Mouse (Mus musculus) kidney, embryonic 15.5 days (tissue): ENCODE data around the gene St3gal6. TPM values are rescaled to one million over a fixed set of nuclear protein-coding genes. Genes with fewer than 3 reads are reported as not detected.
A peak's percentile ranks its signal among the peaks of the same experiment; 100 is the strongest.

Source experiments
- ATAC-seq: fragments of 200-750 bp; cut with Nextera tagmentation; replicated peaks from 2 replicates; pipeline ENCODE4 v1.8.0; 2017; ENCODE audit warnings: moderate TSS enrichment; ENCODE audit not compliant: low FRiP score
- H3K27ac ChIP-seq: fragments of 300-500 bp; sonication (generic); 2 replicates; pipeline ENCODE4 v1.5.1; 2015; ENCODE audit warnings: mild to moderate bottlenecking, inconsistent platforms
- H3K27me3 ChIP-seq: fragments of 300-500 bp; sonication (generic); 2 replicates; pipeline ENCODE4 v1.6.1; 2015; ENCODE audit warnings: inconsistent platforms
- H3K36me3 ChIP-seq: fragments of 300-500 bp; sonication (generic); 2 replicates; pipeline ENCODE4 v1.6.1; 2015; ENCODE audit warnings: inconsistent platforms
- H3K4me1 ChIP-seq: fragments of 300-500 bp; sonication (generic); 2 replicates; pipeline ENCODE4 v1.6.1; 2015; ENCODE audit warnings: inconsistent platforms
- H3K4me2 ChIP-seq: fragments of 300-500 bp; sonication (generic); 2 replicates; pipeline ENCODE4 v1.6.1; 2015; ENCODE audit warnings: moderate library complexity, mild to moderate bottlenecking, inconsistent platforms
- H3K4me3 ChIP-seq: fragments of 300-500 bp; sonication (generic); replicated peaks from 2 replicates; pipeline ENCODE4 v1.5.1; 2015; ENCODE audit warnings: mild to moderate bottlenecking, inconsistent platforms
- H3K9ac ChIP-seq: fragments of 300-500 bp; sonication (generic); 2 replicates; pipeline ENCODE4 v1.6.1; 2015; ENCODE audit warnings: mild to moderate bottlenecking, inconsistent platforms
- H3K9me3 ChIP-seq: fragments of 300-500 bp; sonication (generic); replicated peaks from 2 replicates; pipeline ENCODE4 v1.6.1; 2016; ENCODE audit warnings: inconsistent platforms
- WGBS: fragments of 180-500 bp; shearing (Covaris S2); methylation state at CpG from one replicate; pipeline ENCODE4 v1.1.7; 2015; ENCODE audit warnings: mixed read lengths; 5-methylcytosine and 5-hydroxymethylcytosine counted together
- polyA plus RNA-seq: library from polyadenylated mRNA; unstranded; fragments of >200 nt; fragmentation: Nextera tagmentation; extraction: Ambion mirVana; gene quantifications from 2 replicates; pipeline ENCODE4 v1.2.1, GENCODE M21; 2015

Gene St3gal6
- 71.9 and 75.2 TPM in 2 replicates for polyA plus RNA-seq

DNA sequence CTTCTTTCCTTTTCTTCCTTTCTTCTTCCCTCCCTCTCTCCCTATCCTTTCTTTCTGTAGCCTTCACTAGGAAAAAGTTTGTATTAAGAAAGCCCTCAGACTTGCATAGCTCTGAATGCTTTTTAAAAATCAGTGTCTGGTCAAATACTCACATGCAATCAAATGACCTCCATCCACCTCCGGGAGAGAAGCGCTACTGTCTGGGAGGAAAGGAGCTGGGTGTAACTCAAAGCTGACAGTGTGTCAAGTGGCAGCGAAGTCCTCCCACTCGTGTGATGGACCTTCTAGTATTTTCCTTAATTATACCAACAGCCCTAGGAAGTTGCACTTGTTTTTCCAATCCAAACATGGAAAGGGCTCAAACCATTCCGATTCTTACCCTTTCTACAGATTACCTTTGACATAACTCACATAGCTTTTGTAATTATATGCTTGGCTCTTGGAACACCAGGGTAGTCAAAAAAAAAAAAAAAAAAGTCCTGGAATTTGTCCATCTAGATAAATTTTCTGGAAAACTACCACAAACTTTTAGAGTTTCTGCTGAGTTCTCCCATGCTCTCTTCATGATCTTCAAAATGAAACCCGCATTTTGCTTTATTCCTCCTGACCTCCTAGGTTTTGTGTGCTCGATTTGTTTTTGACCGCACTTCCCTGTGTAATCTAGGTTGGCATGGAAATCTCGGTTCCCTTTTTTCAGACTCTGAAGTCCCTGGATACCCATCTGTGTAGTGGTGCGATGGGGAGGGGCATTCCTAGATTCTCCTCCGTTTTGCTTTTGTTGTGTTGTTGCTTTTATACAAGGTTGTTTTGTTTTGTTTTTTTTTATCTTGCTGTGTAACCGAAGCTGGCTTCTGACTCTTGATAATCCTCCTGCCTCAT, at the start of gene St3gal6:
Gene St3gal6, minus strand, starts transcription at position 272 of the 879 bp plus-strand sequence.
- 70% methylated on average over 12 of the region's 12 CpGs for WGBS
- H3K27me3 ChIP-seq, result no peaks in the 10 kb centered on the region
- H3K27ac ChIP-seq, result peak within 1 kb of the TSS; percentile 96
- 0 out of 2 replicates have a peak, but pooled peaks cover 6% of the 10 kb centered on the region for H3K9me3 ChIP-seq
- no peaks in the 10 kb centered on the region for H3K36me3 ChIP-seq
- peak within 1 kb of the TSS; percentile 94 for H3K9ac ChIP-seq
- peak within 1 kb of the TSS; percentile 90 for H3K4me3 ChIP-seq
- ATAC-seq, result no peak
- peak within 1 kb of the TSS; percentile 85 for H3K4me2 ChIP-seq
- peaks cover 14% of the 10 kb centered on the region; the same call in 1 of the 2 replicates for H3K4me1 ChIP-seq

DNA sequence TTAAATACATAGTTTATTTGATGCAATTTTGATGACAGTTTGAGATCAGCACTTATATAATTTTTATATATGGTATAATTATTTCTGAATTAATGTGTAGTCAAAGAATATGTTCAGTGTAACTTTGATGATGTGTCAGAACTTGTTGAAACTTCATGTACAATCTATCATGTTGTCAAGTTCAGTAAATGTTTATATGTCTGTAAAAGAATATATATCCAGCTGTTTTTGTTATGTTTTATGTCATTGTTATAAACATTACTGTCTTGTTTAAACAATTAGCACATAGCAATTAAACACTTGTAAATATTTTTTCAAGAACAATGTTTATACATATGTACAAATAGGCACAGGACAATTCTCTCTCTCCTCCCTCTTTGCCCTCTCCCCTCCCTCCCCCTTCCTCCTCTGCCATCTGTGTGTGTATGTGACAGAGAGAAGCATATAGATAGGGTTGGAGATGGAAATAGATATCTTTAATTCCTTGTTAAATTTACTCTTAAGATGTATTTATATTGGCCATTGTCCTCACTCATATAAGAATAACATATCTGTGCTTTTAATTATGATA, 46.7 kb upstream of the St3gal6 start:
- no peaks in the 10 kb centered on the region for H3K36me3 ChIP-seq
- H3K4me1 ChIP-seq, result no peaks in the 10 kb centered on the region
- H3K9me3 ChIP-seq, result no peaks in the 10 kb centered on the region
- no peak overlapping the region for H3K4me2 ChIP-seq
- H3K27ac ChIP-seq, result no peak overlapping the region
- H3K9ac ChIP-seq, result no peak overlapping the region
- no peak for ATAC-seq
- H3K4me3 ChIP-seq, result no peak overlapping the region
- H3K27me3 ChIP-seq, result no peaks in the 10 kb centered on the region

DNA sequence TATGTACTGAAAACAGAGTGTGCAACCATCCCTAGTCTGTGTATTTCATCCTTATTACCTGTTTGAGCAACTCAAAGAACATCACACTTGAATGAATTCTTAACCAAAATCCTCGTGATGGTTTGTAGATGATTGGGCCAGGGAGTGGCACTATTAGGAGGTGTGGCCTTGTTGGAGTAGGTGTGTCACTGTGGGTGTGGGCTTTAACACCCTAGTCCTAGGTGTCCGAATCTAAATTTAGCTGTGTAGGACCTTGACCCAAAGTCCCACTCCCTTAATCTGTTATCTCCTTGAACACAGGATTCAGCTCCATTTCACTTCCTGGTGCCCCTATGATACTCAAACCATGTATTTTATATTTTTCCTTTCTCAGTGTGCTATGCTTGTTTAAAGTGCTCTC, 37.2 kb upstream of the St3gal6 start:
- 78% methylated on average over 2 of the region's 2 CpGs for WGBS
- no peak overlapping the region for H3K4me3 ChIP-seq
- no peaks in the 10 kb centered on the region for H3K9me3 ChIP-seq
- no peaks in the 10 kb centered on the region for H3K27me3 ChIP-seq
- H3K4me1 ChIP-seq, result no peaks in the 10 kb centered on the region
- H3K4me2 ChIP-seq, result no peak overlapping the region
- no peaks in the 10 kb centered on the region for H3K36me3 ChIP-seq
- H3K27ac ChIP-seq, result no peak overlapping the region
- no peak overlapping the region for H3K9ac ChIP-seq
- no peak for ATAC-seq

DNA sequence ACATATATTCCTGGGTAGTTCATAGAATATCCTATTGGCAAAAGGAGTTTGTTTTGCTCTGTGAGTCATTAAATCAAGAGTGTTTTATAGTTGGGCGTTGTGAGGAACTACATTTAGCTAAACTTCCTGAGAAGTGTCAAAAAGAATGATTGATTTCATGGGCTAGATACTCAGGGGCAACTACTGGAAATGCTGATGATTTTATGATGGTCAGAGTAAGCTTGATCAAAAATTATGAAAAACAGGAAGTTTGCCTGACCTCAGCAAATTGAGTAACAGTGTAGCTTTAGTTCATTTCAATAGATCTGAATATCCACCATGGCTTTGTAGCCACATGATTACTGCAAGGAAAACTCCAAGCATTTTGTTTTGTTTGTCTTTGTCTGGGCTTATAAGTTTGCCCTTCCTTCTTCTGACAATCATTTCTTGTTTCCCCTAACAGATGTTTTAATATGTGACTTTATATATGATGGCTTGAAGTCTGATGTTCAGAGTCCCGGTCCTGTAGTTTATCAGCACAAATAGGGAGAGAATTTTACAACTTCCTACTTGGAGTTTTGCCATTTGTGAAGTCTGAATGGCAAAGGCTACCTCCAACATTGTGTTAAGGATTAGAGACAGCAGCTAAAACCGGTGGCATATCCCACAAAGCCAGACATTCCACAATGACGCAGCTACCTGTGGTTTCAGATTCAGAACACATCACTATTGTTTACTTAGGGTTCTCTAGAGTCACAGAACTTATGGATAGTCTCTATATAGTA, 32.2 kb upstream of the St3gal6 start:
- H3K4me1 ChIP-seq, result no peaks in the 10 kb centered on the region
- 47% methylated on average over 4 of the region's 4 CpGs for WGBS
- no peak overlapping the region for H3K4me2 ChIP-seq
- H3K36me3 ChIP-seq, result no peaks in the 10 kb centered on the region
- no peaks in the 10 kb centered on the region for H3K27me3 ChIP-seq
- no peak overlapping the region for H3K4me3 ChIP-seq
- ATAC-seq, result no peak
- H3K9me3 ChIP-seq, result no peaks in the 10 kb centered on the region
- no peak overlapping the region for H3K27ac ChIP-seq
- H3K9ac ChIP-seq, result no peak overlapping the region

DNA sequence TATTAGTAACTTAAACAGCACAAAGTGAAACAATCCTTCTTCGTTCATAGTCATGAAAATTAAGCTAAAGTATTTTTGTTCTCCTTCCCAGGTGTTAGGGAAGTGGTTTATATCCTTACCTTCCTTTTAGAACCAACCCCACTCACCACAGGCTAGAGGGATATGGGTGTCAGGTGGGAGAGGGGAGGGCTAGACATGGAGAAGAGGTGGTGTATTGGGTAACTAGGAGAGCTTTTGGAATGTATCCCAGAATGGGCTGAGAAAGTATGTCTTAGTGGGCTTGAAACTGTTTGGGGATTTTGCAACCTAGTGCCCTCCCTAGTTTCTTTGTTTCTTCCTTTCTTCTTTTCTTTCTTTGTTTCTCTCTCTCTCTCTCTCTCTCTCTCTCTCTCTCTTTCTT, 30.6 kb upstream of the St3gal6 start:
- Histone ChIP-seq H3K27ac (no peak overlapping the region), H3K4me1 (no peaks in the 10 kb centered on the region), H3K4me3 (no peak overlapping the region), H3K9me3 (no peaks in the 10 kb centered on the region), H3K27me3 (no peaks in the 10 kb centered on the region), H3K9ac (no peak overlapping the region), H3K4me2 (no peak overlapping the region), H3K36me3 (no peaks in the 10 kb centered on the region)
- no peak for ATAC-seq
- WGBS, result 83% methylated on average over 1 of the region's 1 CpGs

DNA sequence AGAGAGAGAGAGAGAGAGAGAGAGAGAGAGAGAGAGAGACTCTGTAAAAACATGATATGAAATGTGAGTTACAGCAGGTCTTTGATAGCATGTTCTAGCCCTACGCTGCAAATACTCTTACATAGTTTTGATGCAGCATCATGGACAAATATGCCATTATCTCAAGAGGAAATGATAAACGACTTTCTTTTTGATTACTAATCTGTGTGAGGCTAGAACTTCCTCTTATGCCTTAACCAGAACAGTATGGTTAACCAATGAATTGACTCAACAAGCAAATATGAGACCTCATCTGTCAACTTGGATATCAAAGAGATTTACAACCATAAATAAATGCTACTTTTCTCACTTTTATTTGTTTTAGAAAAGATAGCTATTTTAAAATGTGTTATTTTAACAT, 24.0 kb upstream of the St3gal6 start:
- H3K4me2 ChIP-seq, result no peak overlapping the region
- no peaks in the 10 kb centered on the region for H3K4me1 ChIP-seq
- H3K36me3 ChIP-seq, result no peaks in the 10 kb centered on the region
- H3K27ac ChIP-seq, result no peak overlapping the region
- H3K4me3 ChIP-seq, result no peak overlapping the region
- no peak overlapping the region for H3K9ac ChIP-seq
- H3K9me3 ChIP-seq, result no peaks in the 10 kb centered on the region
- no peaks in the 10 kb centered on the region for H3K27me3 ChIP-seq
- no peak for ATAC-seq
- WGBS, result 70% methylated on average over 2 of the region's 2 CpGs

DNA sequence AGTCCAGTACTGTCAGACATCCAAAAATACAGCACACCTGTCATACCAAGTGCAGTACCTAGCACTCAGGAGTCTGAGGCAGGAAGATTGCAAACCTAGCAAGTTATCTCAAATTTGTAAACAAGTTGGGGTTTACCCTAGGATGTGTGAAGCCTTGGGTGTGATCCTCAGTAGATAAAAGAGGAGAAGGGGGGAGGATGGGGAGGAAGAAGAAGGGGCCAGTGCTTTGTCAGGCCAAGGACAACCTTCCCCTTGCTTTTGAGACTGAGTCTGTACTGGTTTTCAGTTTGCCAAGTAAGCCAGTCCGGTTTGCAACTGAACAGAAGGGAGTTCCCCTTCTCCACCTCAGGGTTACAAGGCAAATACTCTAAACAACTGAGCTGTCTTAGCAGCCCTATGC, 22.1 kb upstream of the St3gal6 start:
- Histone ChIP-seq H3K27me3 (no peaks in the 10 kb centered on the region), H3K4me2 (no peak overlapping the region), H3K4me1 (no peaks in the 10 kb centered on the region), H3K36me3 (no peaks in the 10 kb centered on the region), H3K4me3 (no peak overlapping the region), H3K27ac (no peak overlapping the region), H3K9ac (no peak overlapping the region), H3K9me3 (no peaks in the 10 kb centered on the region)
- 54% methylated on average over 1 of the region's 1 CpGs for WGBS
- no peak for ATAC-seq

DNA sequence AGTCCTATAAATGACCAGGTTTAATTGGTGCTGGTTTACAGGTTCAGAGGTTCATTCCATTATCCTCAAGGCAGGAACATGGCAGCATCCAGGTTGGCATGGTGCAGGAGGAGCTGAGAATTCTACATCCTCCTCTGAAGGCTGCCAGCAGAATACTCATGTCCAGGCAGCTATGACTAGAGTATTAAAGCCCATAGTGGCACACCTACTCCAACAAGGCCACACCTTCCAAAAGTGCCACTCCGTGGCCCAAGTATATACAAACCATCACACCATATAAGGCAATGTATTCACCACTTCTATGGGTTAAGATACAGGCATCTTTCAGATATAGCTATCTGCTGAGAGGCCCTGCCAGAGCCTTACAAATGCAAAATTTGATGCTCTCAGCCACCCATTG, 15.4 kb upstream of the St3gal6 start:
- Histone ChIP-seq H3K4me1 (0 out of 2 replicates have a peak, but pooled peaks cover 5% of the 10 kb centered on the region), H3K27me3 (no peaks in the 10 kb centered on the region), H3K9ac (no peak overlapping the region), H3K36me3 (no peaks in the 10 kb centered on the region), H3K27ac (no peak overlapping the region), H3K4me2 (no peak overlapping the region), H3K9me3 (no peaks in the 10 kb centered on the region), H3K4me3 (no peak overlapping the region)
- ATAC-seq, result no peak
- 94% methylated on average over 1 of the region's 1 CpGs for WGBS

DNA sequence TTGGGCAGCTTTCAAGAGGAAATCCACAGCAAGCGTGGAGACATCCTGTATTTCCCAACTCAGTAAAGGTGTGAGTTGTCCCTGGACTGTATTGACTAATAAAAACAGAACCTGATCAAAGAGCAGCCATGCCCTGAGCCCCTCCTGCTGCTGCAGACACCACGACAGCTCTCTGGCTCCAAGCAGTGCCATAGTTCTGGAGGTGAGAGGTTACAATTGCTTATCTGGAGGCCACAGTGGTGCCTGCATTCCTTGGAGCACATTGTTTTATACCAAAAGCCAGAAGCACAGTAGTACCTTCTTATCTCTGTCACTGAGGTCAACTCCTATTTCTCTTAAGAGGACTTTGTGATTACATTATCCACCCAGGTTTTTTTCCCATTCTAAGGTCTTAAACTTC, 15.0 kb upstream of the St3gal6 start:
- peaks cover 5% of the 10 kb centered on the region; the same call in 1 of the 2 replicates for H3K4me1 ChIP-seq
- 47% methylated on average over 2 of the region's 2 CpGs for WGBS
- H3K36me3 ChIP-seq, result no peaks in the 10 kb centered on the region
- no peak overlapping the region for H3K9ac ChIP-seq
- no peak for ATAC-seq
- H3K27ac ChIP-seq, result no peak overlapping the region
- no peaks in the 10 kb centered on the region for H3K9me3 ChIP-seq
- H3K4me2 ChIP-seq, result no peak overlapping the region
- H3K4me3 ChIP-seq, result no peak overlapping the region
- H3K27me3 ChIP-seq, result no peaks in the 10 kb centered on the region

DNA sequence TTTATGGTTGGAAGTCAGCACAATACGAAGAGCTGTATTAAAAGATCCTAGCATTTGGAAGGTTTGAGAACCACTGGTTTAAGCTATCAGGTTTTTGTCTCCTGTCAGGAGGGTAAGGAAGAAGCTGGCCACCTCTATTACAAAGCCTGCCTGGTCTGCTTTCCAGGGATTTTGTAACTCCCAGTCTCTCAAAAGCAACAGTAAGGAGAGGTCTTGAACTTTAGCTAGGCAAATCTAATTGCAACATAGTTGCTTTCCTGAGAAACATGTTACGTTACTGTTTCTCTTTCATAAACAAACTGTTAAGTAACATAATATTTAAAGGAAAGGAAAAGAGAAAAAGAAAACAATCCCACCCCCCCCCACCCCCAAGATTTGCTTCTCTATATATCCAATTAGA, 12.0 kb upstream of the St3gal6 start:
- Histone ChIP-seq H3K9me3 (no peaks in the 10 kb centered on the region), H3K4me3 (no peak overlapping the region), H3K27ac (no peak overlapping the region), H3K4me2 (no peak overlapping the region), H3K9ac (no peak overlapping the region), H3K4me1 (peaks cover 18% of the 10 kb centered on the region), H3K27me3 (no peaks in the 10 kb centered on the region), H3K36me3 (no peaks in the 10 kb centered on the region)
- 68% methylated on average over 2 of the region's 2 CpGs for WGBS
- no peak for ATAC-seq

DNA sequence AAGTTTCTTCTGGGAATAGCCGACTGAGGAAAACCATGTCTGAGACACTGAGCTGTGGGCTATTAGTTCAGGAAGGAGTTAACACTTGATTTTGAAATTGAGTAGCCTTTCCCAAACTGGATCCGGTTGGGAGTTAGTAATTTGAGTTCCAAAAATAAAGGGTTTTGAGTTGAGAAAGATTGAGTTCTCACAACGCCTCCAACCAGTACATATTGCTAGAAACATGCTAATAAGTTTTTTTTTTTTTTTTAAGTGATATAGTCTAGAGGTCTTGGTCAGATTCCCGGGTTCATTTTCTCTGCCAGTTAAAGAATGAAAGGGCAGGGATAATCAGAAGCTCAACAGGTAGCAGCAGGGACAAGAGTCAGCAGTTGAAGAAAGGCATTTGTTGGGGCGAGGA, 11.2 kb upstream of the St3gal6 start:
- Histone ChIP-seq H3K4me3 (no peak overlapping the region), H3K36me3 (no peaks in the 10 kb centered on the region)

More for the DNA sequence above, 11.2 kb upstream of the St3gal6 start:
- Histone ChIP-seq H3K4me2 (no peak overlapping the region), H3K27me3 (no peaks in the 10 kb centered on the region), H3K4me1 (peaks cover 18% of the 10 kb centered on the region), H3K9ac (no peak overlapping the region), H3K9me3 (no peaks in the 10 kb centered on the region), H3K27ac (no peak overlapping the region)
- WGBS, result 50% methylated on average over 5 of the region's 5 CpGs
- no peak for ATAC-seq
